Mouse (Mus musculus): ENCODE results near the gene Pnkd. TPM values are rescaled to one million over a fixed set of nuclear protein-coding genes. Genes with fewer than 3 reads are reported as not detected.

Gene Pnkd
- total RNA-seq (2023), result 22.7 TPM

GRCm38 (mm10) chr1:74284543-74285160, at the start of gene Pnkd, which contains the start of gene Aamp:
Pnkd (plus strand) TSS chr1:74284930.
Aamp (minus strand) TSS chr1:74284738.

GRCm38 (mm10) chr1:74235938-74236589, 48.7 kb upstream of the Pnkd start, which contains the start of gene Arpc2:
Arpc2 (plus strand) TSS chr1:74236084.

GRCm38 (mm10) chr1:74278538-74278937, 6.2 kb upstream of the Pnkd start, which contains the start of gene Gpbar1:
Gpbar1 (plus strand) TSS chr1:74278550.

GRCm38 (mm10) chr1:74305522-74305921, 20.8 kb downstream of the Pnkd start, which contains the start of gene Tmbim1:
Tmbim1 (minus strand) TSS chr1:74305622.

GRCm38 (mm10) chr1:74361812-74362211, 77.1 kb downstream of the Pnkd start, which contains the start of gene Catip:
Catip (plus strand) TSS chr1:74362108.

GRCm38 (mm10) chr1:74374980-74375379, 90.2 kb downstream of the Pnkd start, which contains the start of gene Slc11a1:
Slc11a1 (plus strand) TSS chr1:74375195.

GRCm38 (mm10) chr1:74390924-74391748, 106.4 kb downstream of the Pnkd start, which contains the start of gene Ctdsp1:
Ctdsp1 (plus strand) TSS chr1:74391509.

Other genes starting within 250 kb of the Pnkd start
- gene Tns1, start 160.5 kb upstream of the Pnkd start, total RNA-seq (2023), result 41.3 TPM
- gene Rufy4, start 159.4 kb upstream of the Pnkd start, total RNA-seq (2023), result 0.41 TPM
- 1.8 TPM for gene Cxcr2, start 130.9 kb upstream of the Pnkd start, total RNA-seq (2023)
- not detected for gene Cxcr1, start 90.3 kb upstream of the Pnkd start, total RNA-seq (2023)
- gene Arpc2, start 48.8 kb upstream of the Pnkd start, total RNA-seq (2023), result 366 TPM
- gene Gpbar1, start 6.4 kb upstream of the Pnkd start, total RNA-seq (2023), result 1.7 TPM
- 169 TPM for gene Aamp, start 192 bp upstream of the Pnkd start, total RNA-seq (2023)
- 0.95 TPM for gene Tmbim1, start 20.7 kb downstream of the Pnkd start, total RNA-seq (2023)
- gene Catip, start 77.2 kb downstream of the Pnkd start, total RNA-seq (2023), result not detected
- gene Slc11a1, start 90.3 kb downstream of the Pnkd start, total RNA-seq (2023), result 5.3 TPM
- 105 TPM for gene Ctdsp1, start 106.6 kb downstream of the Pnkd start, total RNA-seq (2023)
- gene Vil1, start 124.4 kb downstream of the Pnkd start, total RNA-seq (2023), result 1.4 TPM
- 26.5 TPM for gene Cnot9, start 221.1 kb downstream of the Pnkd start, total RNA-seq (2023)